Mouse (Mus musculus): ENCODE results near the gene Gm8127. TPM values are rescaled to one million over a fixed set of nuclear protein-coding genes. Genes with fewer than 3 reads are reported as not detected.
"Not testable (repeated sequence)": the region's sequence is repeated elsewhere in the genome, so short reads cannot be mapped to it uniquely, and the experiment has no call there.

Gene Gm8127
- polyA plus RNA-seq, 1 experiment from 2014 or later: not detected

DNA sequence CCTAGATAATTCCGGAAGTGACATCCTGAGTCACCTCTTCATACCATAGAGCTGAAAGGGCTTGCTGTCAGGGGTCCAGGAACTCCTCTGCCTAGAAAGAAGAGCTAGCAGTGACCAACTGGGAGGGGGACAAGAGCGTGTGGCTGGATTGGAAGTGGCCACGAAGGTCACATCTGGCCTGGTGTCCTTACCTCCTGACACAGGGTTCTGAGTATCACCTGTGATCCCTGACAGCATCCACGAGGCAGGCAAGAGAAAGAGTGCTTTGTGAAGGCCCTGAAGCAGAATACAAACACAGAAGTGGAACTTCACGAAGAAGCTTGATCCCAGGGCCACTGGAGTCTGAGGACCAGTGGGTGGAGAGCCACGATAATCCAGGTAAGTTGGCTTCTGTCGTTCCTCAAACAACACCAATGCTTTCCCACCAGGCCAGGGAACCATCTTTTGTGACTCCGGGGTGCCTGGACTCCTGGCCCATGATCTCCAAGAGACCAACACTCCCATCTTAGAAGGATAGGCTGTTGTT, 18.6 kb downstream of the Gm8127 start, which contains the start of gene Gm9732:
Gene Gm9732 (plus strand): TSS at position 51 of the 526 bp plus-strand sequence.
- 85% methylated on average over 8 of the region's 8 CpGs for WGBS

DNA sequence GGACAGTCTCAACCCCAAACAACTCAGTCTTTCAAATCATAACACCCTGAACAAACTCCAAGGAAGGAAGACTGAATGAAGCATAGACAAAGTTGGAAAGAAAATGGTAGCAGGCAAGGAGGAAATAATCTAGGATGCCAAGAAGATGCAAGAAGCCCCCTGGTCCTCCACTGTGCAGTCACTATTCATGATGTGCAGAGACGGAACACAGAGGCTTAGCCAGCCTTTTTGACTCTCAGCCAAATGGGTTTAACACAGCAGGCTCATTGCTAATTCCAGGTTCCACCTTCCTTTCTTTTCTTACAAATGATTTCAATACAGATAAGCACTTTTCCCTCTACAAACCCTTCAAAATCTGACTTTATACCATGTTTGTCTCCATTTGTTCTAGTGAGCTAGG, 20.5 kb downstream of the Gm8127 start:
- 70% methylated on average over 1 of the region's 1 CpGs for WGBS
- not testable (repeated sequence) for H3K4me1 ChIP-seq (replicated peaks; ENCODE audit: control insufficient read depth, insufficient read depth, low read length); H3K4me2 ChIP-seq (ENCODE audit: low read depth, low read length, severe bottlenecking); H3K9ac ChIP-seq (ENCODE audit: low read length); H3K4me3 ChIP-seq (ENCODE audit: low read depth, low read length); H3K36me3 ChIP-seq (ENCODE audit: control insufficient read depth, insufficient read depth, low read length); H3K27ac ChIP-seq (ENCODE audit: low read depth, low read length); H3K9me3 ChIP-seq (ENCODE audit: control insufficient read depth, low read length); H3K27me3 ChIP-seq (ENCODE audit: control insufficient read depth, insufficient read depth, low read length); DNase-seq (ENCODE audit: low spot score); ATAC-seq (replicated peaks; ENCODE audit: low FRiP score)

More for the DNA sequence above, 18.6 kb downstream of the Gm8127 start, which contains the start of gene Gm9732:
- not testable (repeated sequence) for H3K9me3 ChIP-seq (ENCODE audit: control insufficient read depth, low read length); H3K4me3 ChIP-seq (ENCODE audit: low read depth, low read length); H3K4me2 ChIP-seq (ENCODE audit: low read depth, low read length, severe bottlenecking); H3K4me1 ChIP-seq (replicated peaks; ENCODE audit: control insufficient read depth, insufficient read depth, low read length); ATAC-seq (replicated peaks; ENCODE audit: low FRiP score); H3K36me3 ChIP-seq (ENCODE audit: control insufficient read depth, insufficient read depth, low read length); H3K27ac ChIP-seq (ENCODE audit: low read depth, low read length); H3K27me3 ChIP-seq (ENCODE audit: control insufficient read depth, insufficient read depth, low read length); H3K9ac ChIP-seq (ENCODE audit: low read length)
- peak; percentile 23 for DNase-seq (ENCODE audit: low spot score)

DNA sequence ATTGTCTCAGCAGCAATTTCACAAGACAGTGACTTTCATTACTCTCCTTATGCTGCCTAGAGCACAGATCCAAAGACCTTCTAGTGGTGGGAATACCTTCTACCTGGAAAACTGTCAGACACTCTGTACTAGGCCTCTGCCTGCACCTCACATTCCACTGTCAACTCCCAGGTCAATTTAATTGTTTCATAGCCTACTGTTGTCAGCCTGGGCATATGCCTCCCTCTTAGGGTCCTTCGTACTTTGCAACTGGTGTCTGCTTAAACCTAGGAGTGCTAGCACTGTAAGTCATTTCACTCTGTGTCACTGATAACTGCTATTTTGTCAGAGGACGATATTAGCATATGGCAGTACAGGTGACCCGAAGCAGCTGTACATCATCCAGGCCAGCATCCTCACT, 24.4 kb downstream of the Gm8127 start:
- not testable (repeated sequence) for H3K9ac ChIP-seq (ENCODE audit: low read length); H3K27ac ChIP-seq (ENCODE audit: low read depth, low read length); ATAC-seq (replicated peaks; ENCODE audit: low FRiP score); H3K4me2 ChIP-seq (ENCODE audit: low read depth, low read length, severe bottlenecking); H3K36me3 ChIP-seq (ENCODE audit: control insufficient read depth, insufficient read depth, low read length); DNase-seq (ENCODE audit: low spot score); H3K9me3 ChIP-seq (ENCODE audit: control insufficient read depth, low read length); H3K4me3 ChIP-seq (ENCODE audit: low read depth, low read length); H3K27me3 ChIP-seq (ENCODE audit: control insufficient read depth, insufficient read depth, low read length); H3K4me1 ChIP-seq (replicated peaks; ENCODE audit: control insufficient read depth, insufficient read depth, low read length)
- WGBS: 76% methylated on average over 3 of the region's 3 CpGs

DNA sequence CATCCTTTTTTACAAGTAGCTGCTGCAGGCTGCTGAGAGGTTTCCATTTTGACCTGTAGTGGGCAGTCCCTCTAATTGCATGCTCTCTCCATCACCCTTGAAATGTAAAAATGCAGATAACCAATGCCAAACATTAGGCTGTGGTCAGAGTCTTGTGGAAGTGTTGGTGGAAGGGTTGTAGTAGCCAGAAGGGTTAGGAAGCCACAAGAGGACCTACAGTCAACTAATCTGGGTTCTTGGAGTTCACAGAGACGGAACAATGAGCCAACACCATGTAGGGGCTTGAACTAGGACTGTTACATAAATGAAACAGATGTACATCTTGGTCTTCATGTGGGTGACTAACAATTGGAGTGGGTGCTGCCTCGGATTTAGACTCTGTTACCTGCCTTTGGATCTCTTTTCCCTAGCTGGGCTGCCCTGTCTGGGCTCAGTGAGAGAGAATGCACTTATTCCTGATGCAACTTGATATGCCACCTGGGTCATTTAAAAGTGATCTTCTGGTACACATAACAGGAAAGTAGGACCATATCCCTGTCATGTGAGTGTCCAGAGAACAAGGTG, 25.0 kb downstream of the Gm8127 start:
- not testable (repeated sequence) for H3K4me1 ChIP-seq (replicated peaks; ENCODE audit: control insufficient read depth, insufficient read depth, low read length); DNase-seq (ENCODE audit: low spot score); H3K36me3 ChIP-seq (ENCODE audit: control insufficient read depth, insufficient read depth, low read length); H3K9ac ChIP-seq (ENCODE audit: low read length); ATAC-seq (replicated peaks; ENCODE audit: low FRiP score); H3K4me2 ChIP-seq (ENCODE audit: low read depth, low read length, severe bottlenecking); H3K27me3 ChIP-seq (ENCODE audit: control insufficient read depth, insufficient read depth, low read length); H3K4me3 ChIP-seq (ENCODE audit: low read depth, low read length); H3K27ac ChIP-seq (ENCODE audit: low read depth, low read length); H3K9me3 ChIP-seq (ENCODE audit: control insufficient read depth, low read length)
- WGBS: 55% methylated on average over 2 of the region's 2 CpGs

DNA sequence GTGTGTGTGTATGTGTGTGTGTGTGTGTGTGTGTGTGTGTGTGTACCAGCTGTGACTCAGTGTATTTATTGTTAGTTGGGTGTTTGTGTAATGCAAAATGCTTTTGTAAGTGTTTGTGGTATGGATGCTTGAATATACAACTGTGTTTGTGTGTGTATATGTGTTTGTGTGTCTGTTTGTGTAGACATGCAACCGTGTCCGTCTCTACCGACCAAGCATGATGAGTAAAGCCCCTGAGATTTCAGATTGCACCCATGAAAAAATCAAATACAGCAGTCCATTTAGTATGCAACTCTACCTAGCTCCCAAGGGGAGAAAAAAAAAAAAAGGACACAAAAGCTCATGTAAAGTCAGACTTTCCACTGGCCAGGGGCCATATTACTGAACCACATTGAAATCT, 30.2 kb downstream of the Gm8127 start:
- WGBS: 90% methylated on average over 3 of the region's 3 CpGs
- not testable (repeated sequence) for H3K9me3 ChIP-seq (ENCODE audit: control insufficient read depth, low read length); H3K4me1 ChIP-seq (replicated peaks; ENCODE audit: control insufficient read depth, insufficient read depth, low read length); H3K4me2 ChIP-seq (ENCODE audit: low read depth, low read length, severe bottlenecking); ATAC-seq (replicated peaks; ENCODE audit: low FRiP score); H3K36me3 ChIP-seq (ENCODE audit: control insufficient read depth, insufficient read depth, low read length); H3K4me3 ChIP-seq (ENCODE audit: low read depth, low read length); H3K27me3 ChIP-seq (ENCODE audit: control insufficient read depth, insufficient read depth, low read length); H3K9ac ChIP-seq (ENCODE audit: low read length); DNase-seq (ENCODE audit: low spot score); H3K27ac ChIP-seq (ENCODE audit: low read depth, low read length)

DNA sequence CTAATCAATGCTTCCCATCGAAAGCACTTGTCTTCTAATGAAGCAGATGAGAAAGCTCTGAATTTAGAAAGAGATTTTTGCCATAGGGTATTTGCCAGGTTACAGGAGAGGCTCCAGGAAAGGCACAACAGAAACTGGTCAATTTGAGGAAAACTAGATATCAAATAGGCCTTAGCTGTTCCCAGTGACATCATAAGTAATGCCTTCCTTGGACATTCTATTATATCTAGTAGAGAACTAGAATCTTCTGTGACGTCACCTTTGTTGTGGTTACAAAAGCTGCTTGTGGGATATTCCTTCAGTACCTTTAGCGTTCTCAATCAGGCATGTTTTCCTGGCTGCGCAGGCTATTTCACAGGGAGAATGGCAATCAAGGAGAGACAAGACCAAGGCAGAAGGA, 35.3 kb downstream of the Gm8127 start, which contains the start of gene Gm8126:
Gene Gm8126 (plus strand): TSS at position 301 of the 400 bp plus-strand sequence.
- not testable (repeated sequence) for H3K27me3 ChIP-seq (ENCODE audit: control insufficient read depth, insufficient read depth, low read length); H3K27ac ChIP-seq (ENCODE audit: low read depth, low read length); H3K9me3 ChIP-seq (ENCODE audit: control insufficient read depth, low read length); ATAC-seq (replicated peaks; ENCODE audit: low FRiP score); H3K36me3 ChIP-seq (ENCODE audit: control insufficient read depth, insufficient read depth, low read length); H3K4me3 ChIP-seq (ENCODE audit: low read depth, low read length); H3K4me2 ChIP-seq (ENCODE audit: low read depth, low read length, severe bottlenecking); H3K4me1 ChIP-seq (replicated peaks; ENCODE audit: control insufficient read depth, insufficient read depth, low read length); H3K9ac ChIP-seq (ENCODE audit: low read length); DNase-seq (ENCODE audit: low spot score)
- 100% methylated on average over 2 of the region's 4 CpGs for WGBS

DNA sequence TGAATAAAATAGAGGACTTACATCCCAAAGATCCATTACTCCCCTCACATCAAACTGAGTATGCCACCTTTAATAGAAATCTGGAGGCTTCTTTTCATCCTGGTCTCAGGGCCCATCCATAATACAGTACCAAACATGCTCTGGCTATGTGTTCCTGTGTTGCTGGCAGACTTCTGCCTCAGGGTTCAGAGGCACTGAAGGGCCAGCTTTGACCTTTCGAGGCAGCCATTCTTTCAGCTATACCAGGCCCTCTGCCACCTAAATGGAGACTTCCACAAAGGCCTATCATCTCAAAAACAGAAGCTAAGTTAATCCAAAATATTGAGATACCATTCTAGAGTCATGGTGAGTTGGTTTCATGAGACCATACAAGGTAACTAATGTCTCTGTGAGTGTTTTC, 37.1 kb downstream of the Gm8127 start:
- H3K9me3 ChIP-seq (ENCODE audit: control insufficient read depth, low read length); H3K27ac ChIP-seq (ENCODE audit: low read depth, low read length); H3K4me1 ChIP-seq (replicated peaks; ENCODE audit: control insufficient read depth, insufficient read depth, low read length); H3K36me3 ChIP-seq (ENCODE audit: control insufficient read depth, insufficient read depth, low read length); DNase-seq (ENCODE audit: low spot score); ATAC-seq (replicated peaks; ENCODE audit: low FRiP score); H3K4me3 ChIP-seq (ENCODE audit: low read depth, low read length); H3K4me2 ChIP-seq (ENCODE audit: low read depth, low read length, severe bottlenecking); H3K9ac ChIP-seq (ENCODE audit: low read length); H3K27me3 ChIP-seq (ENCODE audit: control insufficient read depth, insufficient read depth, low read length): not testable (repeated sequence)
- 75% methylated on average over 1 of the region's 1 CpGs for WGBS

DNA sequence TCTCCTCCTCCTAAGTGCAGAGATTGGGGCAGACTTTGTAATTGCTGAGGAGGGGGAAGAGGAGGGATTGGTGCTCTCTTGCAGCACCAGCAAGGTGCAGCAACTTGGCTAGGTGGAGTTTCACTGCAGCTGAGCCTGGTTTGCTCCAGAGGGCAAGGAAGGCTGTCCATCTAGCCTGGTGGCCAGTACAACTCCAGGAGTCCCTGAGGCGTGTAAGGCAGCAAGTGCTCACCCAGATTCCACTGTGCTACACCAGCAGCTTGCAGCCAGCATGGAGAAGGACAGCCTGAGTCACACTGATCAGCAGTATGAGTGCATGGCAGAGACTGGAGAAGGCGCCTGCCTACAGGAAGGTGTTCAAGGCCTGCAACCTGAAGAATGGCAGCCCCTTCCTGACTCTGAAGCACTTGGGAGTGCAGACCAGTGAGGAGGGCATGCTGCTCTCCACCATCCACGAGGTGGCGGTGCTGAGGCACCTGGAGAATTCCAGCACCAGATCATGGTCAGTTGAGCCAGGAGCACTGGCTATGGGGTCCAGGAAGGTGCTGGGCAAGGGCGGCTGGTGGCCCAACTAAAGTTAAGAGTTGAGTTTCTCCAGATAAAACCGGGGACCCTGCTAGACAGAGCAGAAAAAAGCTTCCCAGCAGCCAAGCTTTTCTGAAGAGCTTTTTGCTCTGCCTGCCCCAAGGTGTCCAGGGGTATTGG, 42.9 kb downstream of the Gm8127 start:
- H3K4me2 ChIP-seq (ENCODE audit: low read depth, low read length, severe bottlenecking); H3K4me1 ChIP-seq (replicated peaks; ENCODE audit: control insufficient read depth, insufficient read depth, low read length); H3K4me3 ChIP-seq (ENCODE audit: low read depth, low read length); H3K27me3 ChIP-seq (ENCODE audit: control insufficient read depth, insufficient read depth, low read length); H3K9me3 ChIP-seq (ENCODE audit: control insufficient read depth, low read length); ATAC-seq (replicated peaks; ENCODE audit: low FRiP score); H3K27ac ChIP-seq (ENCODE audit: low read depth, low read length); H3K9ac ChIP-seq (ENCODE audit: low read length); DNase-seq (ENCODE audit: low spot score); H3K36me3 ChIP-seq (ENCODE audit: control insufficient read depth, insufficient read depth, low read length): not testable (repeated sequence)
- WGBS: 45% methylated on average over 5 of the region's 6 CpGs
